Mouse (Mus musculus) limb, embryonic 10.5 days (tissue): Measurements from ENCODE around the gene Gck. TPM values are rescaled to one million over a fixed set of nuclear protein-coding genes. Genes with fewer than 3 reads are reported as not detected.
A peak's percentile ranks its signal among the peaks of the same experiment; 100 is the strongest.

ENCODE experiments used
- DNase-seq: peaks from one replicate; pipeline ENCODE4 v3.0.0-alpha.2; 2017; ENCODE audit warnings: low spot score
- H3K27ac ChIP-seq: fragments of 300-500 bp; sonication (generic); 2 replicates; pipeline ENCODE4 v1.5.1; 2016; ENCODE audit warnings: mild to moderate bottlenecking
- H3K27me3 ChIP-seq: fragments of 300-500 bp; sonication (generic); 2 replicates; pipeline ENCODE4 v1.6.1; 2016; ENCODE audit warnings: low read depth, mild to moderate bottlenecking; ENCODE audit not compliant: poor library complexity, severe bottlenecking
- H3K36me3 ChIP-seq: fragments of 300-500 bp; sonication (generic); 2 replicates; pipeline ENCODE4 v1.6.1; 2016; ENCODE audit warnings: mild to moderate bottlenecking, moderate library complexity
- H3K4me1 ChIP-seq: fragments of 300-500 bp; sonication (generic); 2 replicates; pipeline ENCODE4 v1.6.1; 2016
- H3K4me3 ChIP-seq: fragments of 300-500 bp; sonication (generic); 2 replicates; pipeline ENCODE4 v1.5.1; 2016; ENCODE audit warnings: mild to moderate bottlenecking, moderate library complexity
- H3K9me3 ChIP-seq: fragments of 300-500 bp; sonication (generic); replicated peaks from 2 replicates; pipeline ENCODE4 v1.6.1; 2016; ENCODE audit warnings: mild to moderate bottlenecking
- WGBS: fragments of 180-500 bp; shearing (Covaris S2); methylation state at CpG from one replicate; pipeline ENCODE4 v1.1.7; 2016; 5-methylcytosine and 5-hydroxymethylcytosine counted together
- polyA plus RNA-seq: library from polyadenylated mRNA; unstranded; fragments of >200 nt; fragmentation: Nextera tagmentation; extraction: Ambion mirVana; gene quantifications from 2 replicates; pipeline ENCODE4 v1.2.1, GENCODE M21; 2016

Gene Gck
- polyA plus RNA-seq, 1 experiment from 2014 or later: 0.55 TPM

DNA sequence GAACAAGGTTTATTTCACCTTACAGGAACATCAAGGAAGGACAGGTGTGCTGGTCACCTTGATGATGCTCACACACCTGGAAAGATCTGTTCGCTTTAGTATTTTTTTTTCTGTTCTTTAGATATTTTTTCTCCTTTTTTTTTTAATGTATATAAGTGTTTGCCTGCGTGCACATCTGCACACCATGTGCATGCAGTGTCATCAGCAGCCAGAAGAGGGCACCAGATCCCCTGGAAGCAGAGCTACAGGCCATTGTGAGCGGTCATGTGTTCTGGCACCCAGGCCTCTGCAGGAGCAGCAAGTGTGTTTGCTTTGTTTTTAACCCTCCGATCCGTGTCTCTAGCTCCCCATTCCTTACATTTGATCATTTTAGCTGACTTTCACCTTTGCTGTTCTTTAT lies 70.0 kb downstream of the Gck start:
- 57% methylated on average over 5 of the region's 5 CpGs for WGBS
- H3K36me3 ChIP-seq: peaks cover 20% of the 10 kb centered on the region
- H3K27ac ChIP-seq: no peak overlapping the region
- peak; percentile 81 for DNase-seq
- peaks cover 34% of the 10 kb centered on the region for H3K4me1 ChIP-seq
- no peaks in the 10 kb centered on the region for H3K27me3 ChIP-seq
- H3K9me3 ChIP-seq: no peaks in the 10 kb centered on the region
- H3K4me3 ChIP-seq: no peak overlapping the region

GRCm38 (mm10) chr11:5878661-5879060 lies 71.2 kb downstream of the Gck start:
- DNase-seq: no peak
- H3K9me3 ChIP-seq: no peaks in the 10 kb centered on the region
- peaks cover 32% of the 10 kb centered on the region for H3K36me3 ChIP-seq
- peak overlapping the region; percentile 73 for H3K4me3 ChIP-seq
- H3K27me3 ChIP-seq: no peaks in the 10 kb centered on the region
- peak overlapping the region; percentile 90 for H3K27ac ChIP-seq
- WGBS: 58% methylated on average over 8 of the region's 8 CpGs
- peaks cover 34% of the 10 kb centered on the region for H3K4me1 ChIP-seq

DNA sequence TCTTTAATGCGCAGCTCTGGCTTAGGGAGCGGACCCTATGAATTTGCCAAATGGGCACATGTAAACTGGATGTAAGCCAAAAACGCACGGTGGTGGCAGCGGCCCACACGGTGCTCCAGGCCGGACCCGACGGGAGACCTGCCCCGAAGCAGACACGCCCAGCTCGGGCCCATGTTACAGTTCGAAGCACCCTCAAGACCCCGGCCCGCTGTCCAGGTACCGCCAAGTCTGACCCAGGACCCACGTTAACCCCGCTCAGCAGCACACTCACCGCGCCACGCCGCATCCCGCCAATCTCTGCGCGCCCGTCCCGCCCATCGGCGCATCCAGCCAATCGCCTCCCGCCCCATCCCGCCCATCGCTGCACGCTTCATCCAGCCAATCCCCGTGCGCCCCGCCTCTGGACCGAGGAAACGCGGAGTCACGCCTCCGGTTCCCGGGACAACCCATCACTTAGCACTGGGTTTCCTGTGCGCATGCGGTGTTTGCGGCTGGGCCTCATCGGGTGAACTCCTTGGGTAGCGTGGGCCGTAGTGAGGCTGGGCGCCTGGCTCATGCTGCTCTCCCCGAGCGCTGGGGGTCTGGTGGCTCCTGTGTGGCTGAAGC lies 71.9 kb downstream of the Gck start, which contains the start of gene Pold2:
Gene Pold2, minus strand, starts transcription at position 372 of the 606 bp plus-strand sequence.
- H3K4me3 ChIP-seq: peak within 1 kb of the TSS; percentile 73
- no peaks in the 10 kb centered on the region for H3K27me3 ChIP-seq
- under 1% methylated on average over 52 of the region's 52 CpGs for WGBS
- peaks cover 34% of the 10 kb centered on the region for H3K4me1 ChIP-seq
- H3K27ac ChIP-seq: peak within 1 kb of the TSS; percentile 90
- no peaks in the 10 kb centered on the region for H3K9me3 ChIP-seq
- H3K36me3 ChIP-seq: peaks cover 38% of the 10 kb centered on the region
- DNase-seq: peak; percentile 99

GRCm38 (mm10) chr11:5877421-5877820 lies 72.5 kb downstream of the Gck start:
- H3K27ac ChIP-seq: peak overlapping the region; percentile 90
- peak overlapping the region; percentile 73 for H3K4me3 ChIP-seq
- 8% methylated on average over 5 of the region's 5 CpGs for WGBS
- no peaks in the 10 kb centered on the region for H3K9me3 ChIP-seq
- no peaks in the 10 kb centered on the region for H3K27me3 ChIP-seq
- peaks cover 34% of the 10 kb centered on the region for H3K4me1 ChIP-seq
- H3K36me3 ChIP-seq: peaks cover 44% of the 10 kb centered on the region
- no peak for DNase-seq

DNA sequence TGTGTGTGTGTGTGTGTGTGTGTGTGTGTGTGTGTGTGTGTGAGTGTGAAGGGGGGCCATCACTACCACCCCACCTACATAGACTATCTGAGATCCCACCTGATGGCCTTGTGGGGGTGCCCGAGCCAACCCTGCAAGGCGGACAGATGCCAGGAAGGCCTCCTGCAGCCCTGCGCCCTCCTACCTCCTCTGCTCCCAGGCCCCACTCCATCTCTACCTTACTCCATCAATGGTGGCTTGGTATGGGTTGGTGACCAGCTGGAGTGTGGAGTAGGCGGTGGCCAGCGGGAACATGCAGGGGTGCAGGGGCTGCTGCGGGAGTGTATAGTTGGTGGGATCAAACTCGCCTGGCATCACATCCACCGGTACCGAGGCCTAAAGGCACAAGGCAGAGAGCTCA lies 76.7 kb downstream of the Gck start:
- no peak overlapping the region for H3K4me3 ChIP-seq
- no peak for DNase-seq
- no peak overlapping the region for H3K27ac ChIP-seq
- H3K36me3 ChIP-seq: peaks cover 86% of the 10 kb centered on the region
- no peaks in the 10 kb centered on the region for H3K9me3 ChIP-seq
- H3K4me1 ChIP-seq: peaks cover 22% of the 10 kb centered on the region
- H3K27me3 ChIP-seq: no peaks in the 10 kb centered on the region
- WGBS: 96% methylated on average over 9 of the region's 9 CpGs

DNA sequence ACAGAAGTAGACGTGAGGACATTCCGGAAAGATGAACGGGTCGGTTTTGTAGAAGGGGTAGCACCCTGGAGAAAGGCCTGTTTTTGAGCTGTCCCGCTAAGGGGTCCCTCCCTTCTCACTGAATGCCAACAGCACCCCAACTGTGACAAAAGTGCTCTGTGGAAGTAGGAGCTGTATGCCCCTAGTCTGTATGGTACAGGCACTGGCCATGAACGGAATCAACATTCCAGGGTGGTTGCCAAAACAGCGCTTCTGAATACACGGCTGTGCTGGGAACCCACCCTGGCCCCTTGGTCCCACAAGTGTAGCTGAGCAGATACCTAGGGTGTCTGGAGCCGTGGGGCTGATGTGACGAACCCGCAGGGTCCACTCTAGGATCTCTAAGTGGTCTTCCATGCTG lies 77.2 kb downstream of the Gck start:
- H3K36me3 ChIP-seq: peaks cover 91% of the 10 kb centered on the region
- no peaks in the 10 kb centered on the region for H3K9me3 ChIP-seq
- DNase-seq: no peak
- H3K4me1 ChIP-seq: peaks cover 19% of the 10 kb centered on the region
- H3K27me3 ChIP-seq: no peaks in the 10 kb centered on the region
- no peak overlapping the region for H3K4me3 ChIP-seq
- no peak overlapping the region for H3K27ac ChIP-seq
- 96% methylated on average over 11 of the region's 11 CpGs for WGBS

GRCm38 (mm10) chr11:5870069-5870468 lies 79.8 kb downstream of the Gck start:
- DNase-seq: no peak
- WGBS: 93% methylated on average over 16 of the region's 16 CpGs
- Histone ChIP-seq H3K27me3 (no peaks in the 10 kb centered on the region), H3K9me3 (no peaks in the 10 kb centered on the region), H3K4me1 (peaks cover 9% of the 10 kb centered on the region; the same call in 1 of the 2 replicates), H3K4me3 (no peak overlapping the region), H3K27ac (no peak overlapping the region), H3K36me3 (peaks cover 84% of the 10 kb centered on the region)

- 95% methylated on average over 16 of the region's 16 CpGs for WGBS
- Histone ChIP-seq H3K4me3 (no peak overlapping the region), H3K36me3 (peaks cover 81% of the 10 kb centered on the region), H3K9me3 (no peaks in the 10 kb centered on the region), H3K4me1 (peaks cover 9% of the 10 kb centered on the region; the same call in 1 of the 2 replicates), H3K27ac (peak overlapping the region; percentile 14; the same call in 1 of the 2 replicates), H3K27me3 (0 out of 2 replicates have a peak, but pooled peaks cover under 1% of the 10 kb centered on the region)
- no peak for DNase-seq
These were observed 80.5 kb downstream of the Gck start for GRCm38 (mm10) chr11:5869331-5869730.

DNA sequence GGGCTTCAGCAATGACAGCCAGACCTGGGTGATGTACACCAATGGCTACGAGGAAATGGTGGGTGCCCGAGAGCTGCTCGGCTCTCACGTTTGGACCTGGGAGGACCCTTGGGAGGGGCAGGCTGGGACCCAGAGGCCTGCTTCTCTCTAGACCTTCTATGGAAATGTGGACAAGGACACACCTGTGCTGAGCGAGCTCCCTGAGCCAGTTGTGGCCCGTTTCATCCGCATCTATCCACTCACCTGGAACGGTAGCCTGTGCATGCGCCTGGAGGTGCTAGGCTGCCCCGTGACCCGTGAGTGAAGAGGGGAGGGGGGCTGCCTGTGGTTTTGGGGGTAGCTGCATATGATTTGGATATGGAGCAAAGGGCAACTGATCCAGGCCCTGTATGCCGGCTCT lies 81.6 kb downstream of the Gck start:
- H3K27ac ChIP-seq: no peak overlapping the region
- no peak overlapping the region for H3K4me3 ChIP-seq
- peaks cover 9% of the 10 kb centered on the region for H3K4me1 ChIP-seq
- no peaks in the 10 kb centered on the region for H3K9me3 ChIP-seq
- WGBS: 93% methylated on average over 12 of the region's 12 CpGs
- peaks cover 71% of the 10 kb centered on the region for H3K36me3 ChIP-seq
- H3K27me3 ChIP-seq: peaks cover 11% of the 10 kb centered on the region
- DNase-seq: no peak

DNA sequence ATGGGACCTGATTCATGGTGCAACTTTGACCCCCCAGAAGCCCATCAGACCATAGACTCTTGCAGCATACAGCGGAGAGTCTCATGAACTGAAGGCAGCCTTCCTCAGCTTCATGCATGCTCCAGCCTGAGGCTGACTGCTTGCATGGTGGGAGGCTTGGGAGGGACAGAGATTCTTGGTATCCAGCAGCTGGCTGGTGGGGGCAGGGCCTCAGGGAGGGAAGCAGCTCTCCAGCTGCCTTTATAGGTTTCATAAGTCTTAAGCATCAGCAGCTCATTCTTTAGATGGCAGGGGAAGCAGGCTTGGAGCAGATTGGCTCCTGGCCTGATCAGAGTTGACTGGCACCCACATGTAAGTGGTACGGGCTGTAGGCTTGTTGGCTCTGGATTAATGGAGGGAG lies 82.7 kb downstream of the Gck start:
- H3K4me1 ChIP-seq: peaks cover 21% of the 10 kb centered on the region
- DNase-seq: no peak
- no peaks in the 10 kb centered on the region for H3K9me3 ChIP-seq
- H3K27ac ChIP-seq: no peak overlapping the region
- peaks cover 59% of the 10 kb centered on the region for H3K36me3 ChIP-seq
- WGBS: 92% methylated on average over 2 of the region's 2 CpGs
- no peak overlapping the region for H3K4me3 ChIP-seq
- peaks cover 22% of the 10 kb centered on the region for H3K27me3 ChIP-seq

DNA sequence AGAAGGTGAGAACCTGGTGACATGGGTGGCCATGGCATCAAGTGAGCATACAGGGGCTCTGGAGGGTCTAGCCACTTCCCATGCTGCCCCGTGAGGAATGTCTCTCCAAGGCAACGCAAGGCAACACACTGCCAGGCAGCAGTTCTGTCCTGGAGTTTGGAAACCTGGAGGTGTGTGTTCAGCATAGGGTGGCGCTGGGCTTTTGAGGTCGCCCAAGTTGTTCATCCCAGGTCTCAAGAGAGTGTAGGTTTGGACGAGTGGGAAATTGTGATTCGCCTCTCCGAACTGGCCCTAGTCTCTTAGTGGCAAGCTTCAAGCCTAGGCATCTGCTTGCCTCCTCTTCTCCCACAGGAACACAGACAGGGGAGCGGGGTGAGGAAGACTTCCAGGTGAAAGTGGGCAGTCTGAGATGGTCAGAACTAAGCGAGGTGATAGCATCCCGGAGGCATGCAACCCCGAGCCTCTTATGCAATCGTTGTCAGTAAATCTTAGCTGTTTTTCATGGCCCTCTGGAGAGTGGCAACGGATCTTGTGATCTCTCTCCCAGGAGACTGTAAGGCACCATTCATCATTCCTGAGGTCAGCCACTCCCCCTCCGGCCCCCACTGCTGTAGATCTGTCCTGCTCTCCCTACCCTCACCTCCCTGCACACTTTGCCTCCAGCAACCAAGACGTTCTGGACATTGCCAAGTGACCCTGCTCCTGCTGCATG lies 87.3 kb downstream of the Gck start:
- 16% methylated on average over 15 of the region's 15 CpGs for WGBS
- H3K36me3 ChIP-seq: peaks cover 14% of the 10 kb centered on the region
- H3K27me3 ChIP-seq: peaks cover 52% of the 10 kb centered on the region

DNA sequence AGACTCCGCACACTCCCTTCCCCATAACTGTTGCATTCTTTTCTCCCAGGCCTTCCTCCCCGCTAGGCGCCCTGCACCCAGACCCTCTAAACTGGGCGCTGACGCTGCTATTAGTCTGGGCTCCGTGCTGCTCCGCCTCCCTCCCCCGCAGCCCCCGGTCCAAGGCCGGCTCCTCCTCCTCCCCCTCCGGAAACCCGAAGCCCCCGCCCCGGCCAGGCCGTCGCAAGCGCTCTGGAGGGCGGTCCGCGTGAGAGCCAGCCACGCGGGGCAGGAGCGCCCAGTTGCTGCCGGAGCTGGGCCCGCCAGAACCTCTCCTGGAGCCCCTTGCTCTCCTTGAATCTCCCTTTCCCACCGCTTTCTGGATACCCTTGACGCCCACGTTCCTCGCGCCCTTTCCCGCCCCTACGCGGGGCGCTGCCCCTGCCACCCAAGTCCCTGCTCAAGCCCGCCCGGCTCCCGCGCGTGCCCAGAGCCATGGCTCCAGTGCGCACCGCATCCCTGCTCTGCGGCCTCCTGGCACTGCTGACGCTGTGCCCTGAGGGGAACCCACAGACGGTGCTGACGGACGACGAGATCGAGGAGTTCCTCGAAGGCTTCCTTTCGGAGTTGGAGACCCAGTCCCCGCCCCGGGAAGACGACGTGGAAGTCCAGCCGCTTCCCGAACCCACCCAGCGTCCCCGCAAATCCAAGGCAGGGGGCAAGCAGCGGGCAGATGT lies 88.0 kb downstream of the Gck start, which contains the start of gene Aebp1:
Gene Aebp1, plus strand, starts transcription at position 270 of the 716 bp plus-strand sequence.
- peaks cover 11% of the 10 kb centered on the region for H3K36me3 ChIP-seq
- H3K27ac ChIP-seq: peak within 1 kb of the TSS; percentile 81
- no peaks in the 10 kb centered on the region for H3K9me3 ChIP-seq
- peak; percentile 68 for DNase-seq
- peak within 1 kb of the TSS; percentile 53 for H3K4me3 ChIP-seq
- H3K27me3 ChIP-seq: peaks cover 52% of the 10 kb centered on the region
- peaks cover 24% of the 10 kb centered on the region for H3K4me1 ChIP-seq
- WGBS: 2% methylated on average over 59 of the region's 59 CpGs

More for the DNA sequence above, 87.3 kb downstream of the Gck start:
- Histone ChIP-seq H3K27ac (peak overlapping the region; percentile 81), H3K9me3 (no peaks in the 10 kb centered on the region), H3K4me3 (peak overlapping the region; percentile 53), H3K4me1 (peaks cover 31% of the 10 kb centered on the region)
- no peak for DNase-seq

GRCm38 (mm10) chr11:5860639-5861038 lies 89.2 kb downstream of the Gck start:
- WGBS: 76% methylated on average over 6 of the region's 6 CpGs

More at GRCm38 (mm10) chr11:5860639-5861038, 89.2 kb downstream of the Gck start:
- DNase-seq: no peak
- Histone ChIP-seq H3K9me3 (no peaks in the 10 kb centered on the region), H3K4me1 (peaks cover 29% of the 10 kb centered on the region), H3K27ac (no peak overlapping the region), H3K27me3 (peaks cover 52% of the 10 kb centered on the region), H3K4me3 (no peak overlapping the region), H3K36me3 (peaks cover 6% of the 10 kb centered on the region)
